Mouse (Mus musculus) spleen, adult 2 months (tissue): ENCODE measurements around the gene Hoxb2.

Experiments used
- CTCF ChIP-seq: fragments of 200-500 bp; IDR thresholded peaks from 2 replicates; pipeline ENCODE4 v1.5.1; 2011; ENCODE audit warnings: mild to moderate bottlenecking, inconsistent platforms; ENCODE audit not compliant: insufficient read depth, insufficient read length, insufficient replicate concordance; ENCODE audit errors: extremely low read depth
- POLR2A ChIP-seq: fragments of 200-500 bp; IDR thresholded peaks from 2 replicates; pipeline ENCODE4 v1.6.1; 2011; ENCODE audit warnings: low read depth, low read length, inconsistent platforms

DNA sequence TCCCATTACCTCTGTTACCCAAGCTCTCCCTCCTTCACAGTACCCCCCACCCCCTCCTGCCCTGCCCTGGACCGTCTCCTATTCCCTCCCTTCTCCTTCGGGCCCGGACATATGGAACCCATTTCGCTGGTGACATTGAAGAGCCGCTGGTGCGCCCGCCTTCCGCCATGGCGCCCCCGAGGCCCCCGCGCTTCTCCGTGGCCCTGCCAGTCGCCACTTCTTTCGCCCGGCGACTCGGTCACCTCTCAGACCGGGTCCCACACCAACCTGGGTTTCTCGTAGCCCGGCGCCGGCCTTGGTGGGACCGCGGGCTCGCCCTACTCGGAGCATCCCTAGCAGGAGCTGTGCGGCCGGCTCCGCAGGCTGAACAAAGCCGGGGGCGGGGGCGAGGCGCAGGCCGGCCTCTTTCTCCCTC lies 17.7 kb upstream of the Hoxb2 start:
- TF ChIP-seq CTCF (no peak), POLR2A (no peak)
